Mouse (Mus musculus): Measurements from ENCODE around the gene Elf2. TPM values are rescaled to one million over a fixed set of nuclear protein-coding genes. Genes with fewer than 3 reads are reported as not detected.
A peak's percentile ranks its signal among the peaks of the same experiment; 100 is the strongest.

The Elf2 gene
- polyA plus RNA-seq, 1 experiment from 2014 or later = 37.9 TPM

- H3K4me1 ChIP-seq (replicated peaks; ENCODE audit: control insufficient read depth, insufficient read depth, low read length) = peaks cover 35% of the 10 kb centered on the region
- H3K36me3 ChIP-seq (ENCODE audit: control insufficient read depth, insufficient read depth, low read length) = peaks cover 3% of the 10 kb centered on the region; the same call in 1 of the 2 replicates
- WGBS = 46% methylated on average over 3 of the region's 3 CpGs
- peak overlapping the region; percentile 94 for H3K4me2 ChIP-seq
- H3K4me3 ChIP-seq (ENCODE audit: low read depth, low read length) = peak overlapping the region; percentile 98
- no peaks in the 10 kb centered on the region for H3K9me3 ChIP-seq (ENCODE audit: control insufficient read depth, low read length)
- DNase-seq (ENCODE audit: low spot score) (no peak), ATAC-seq (replicated peaks; ENCODE audit: low FRiP score) (no peak)
- peak overlapping the region; percentile 2; the same call in 1 of the 2 replicates for H3K27ac ChIP-seq (ENCODE audit: low read depth, low read length)
- H3K9ac ChIP-seq (ENCODE audit: low read depth, low read length) = peak overlapping the region; percentile 99
- no peaks in the 10 kb centered on the region for H3K27me3 ChIP-seq (replicated peaks; ENCODE audit: control insufficient read depth, insufficient read depth, low read length)
These were observed 113.9 kb downstream of the Elf2 start for GRCm38 (mm10) chr3:51226601-51227000.

DNA sequence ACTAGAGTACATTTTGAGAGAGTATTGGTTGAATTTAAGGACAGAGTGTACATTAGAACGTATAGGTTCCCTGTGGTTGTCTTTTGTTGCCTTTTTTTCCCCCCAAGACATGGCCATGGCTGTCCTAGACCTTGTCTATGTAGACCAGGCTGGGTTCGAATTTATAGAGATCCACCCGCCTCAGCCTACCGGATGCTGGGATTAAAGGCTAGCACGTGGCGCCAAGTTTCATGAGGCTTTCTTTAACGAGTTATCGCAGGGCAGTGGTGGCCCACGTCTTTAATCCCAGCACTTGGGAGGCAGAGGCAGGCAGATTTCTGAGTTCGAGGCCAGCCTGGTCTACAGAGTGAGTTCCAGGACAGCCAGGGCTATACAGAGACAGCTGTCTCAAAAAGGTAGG, 114.5 kb downstream of the Elf2 start:
- peak overlapping the region; percentile 2; the same call in 1 of the 2 replicates for H3K27ac ChIP-seq (ENCODE audit: low read depth, low read length)

DNA sequence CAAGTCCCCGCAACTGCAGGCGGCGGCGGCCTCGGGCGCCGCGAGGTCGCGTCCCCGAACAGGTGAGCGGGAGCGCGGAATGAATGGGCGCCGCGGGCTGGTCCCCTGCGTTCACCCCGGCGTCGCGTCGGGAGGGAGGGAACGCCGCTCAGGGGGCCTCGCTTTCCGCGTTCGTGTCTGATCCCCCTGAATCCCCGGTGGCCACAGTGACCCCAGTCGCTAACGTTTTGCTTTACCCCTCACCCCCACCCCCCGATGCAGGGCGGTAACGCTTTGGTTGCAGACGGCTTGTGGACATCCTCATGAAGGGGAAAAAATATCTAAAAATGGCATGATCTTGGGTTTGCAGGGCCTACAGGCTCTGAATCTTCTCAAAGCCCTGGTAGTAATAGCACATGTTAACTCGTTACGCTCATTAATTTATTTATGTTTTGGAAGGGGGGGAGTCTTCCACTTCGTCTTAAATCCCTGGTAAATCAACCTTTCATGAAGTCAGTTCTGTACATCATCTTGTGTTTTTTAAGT, 115.2 kb downstream of the Elf2 start:
- Histone ChIP-seq H3K27ac (ENCODE audit: low read depth, low read length) (peak overlapping the region; percentile 92), H3K4me2 (peak overlapping the region; percentile 94), H3K36me3 (ENCODE audit: control insufficient read depth, insufficient read depth, low read length) (peaks cover 3% of the 10 kb centered on the region; the same call in 1 of the 2 replicates), H3K4me1 (replicated peaks; ENCODE audit: control insufficient read depth, insufficient read depth, low read length) (peaks cover 26% of the 10 kb centered on the region), H3K9me3 (ENCODE audit: control insufficient read depth, low read length) (no peaks in the 10 kb centered on the region), H3K27me3 (replicated peaks; ENCODE audit: control insufficient read depth, insufficient read depth, low read length) (no peaks in the 10 kb centered on the region), H3K9ac (ENCODE audit: low read depth, low read length) (peak overlapping the region; percentile 99), H3K4me3 (ENCODE audit: low read depth, low read length) (peak overlapping the region; percentile 98)
- DNase-seq (ENCODE audit: low spot score) = peak; percentile 68
- ATAC-seq (replicated peaks; ENCODE audit: low FRiP score) = 0 out of 2 replicates have a peak, but pooled peaks have one; percentile 1
- 1% methylated on average over 33 of the region's 39 CpGs for WGBS

More for the DNA sequence above, 114.5 kb downstream of the Elf2 start:
- peak overlapping the region; percentile 94 for H3K4me2 ChIP-seq
- DNase-seq (ENCODE audit: low spot score) = no peak
- 79% methylated on average over 10 of the region's 10 CpGs for WGBS
- H3K27me3 ChIP-seq (replicated peaks; ENCODE audit: control insufficient read depth, insufficient read depth, low read length) = no peaks in the 10 kb centered on the region
- peak overlapping the region; percentile 98 for H3K4me3 ChIP-seq (ENCODE audit: low read depth, low read length)
- H3K9ac ChIP-seq (ENCODE audit: low read depth, low read length) = peak overlapping the region; percentile 99
- ATAC-seq (replicated peaks; ENCODE audit: low FRiP score) = no peak
- H3K4me1 ChIP-seq (replicated peaks; ENCODE audit: control insufficient read depth, insufficient read depth, low read length) = peaks cover 29% of the 10 kb centered on the region
- H3K36me3 ChIP-seq (ENCODE audit: control insufficient read depth, insufficient read depth, low read length) = peaks cover 3% of the 10 kb centered on the region; the same call in 1 of the 2 replicates
- no peaks in the 10 kb centered on the region for H3K9me3 ChIP-seq (ENCODE audit: control insufficient read depth, low read length)

DNA sequence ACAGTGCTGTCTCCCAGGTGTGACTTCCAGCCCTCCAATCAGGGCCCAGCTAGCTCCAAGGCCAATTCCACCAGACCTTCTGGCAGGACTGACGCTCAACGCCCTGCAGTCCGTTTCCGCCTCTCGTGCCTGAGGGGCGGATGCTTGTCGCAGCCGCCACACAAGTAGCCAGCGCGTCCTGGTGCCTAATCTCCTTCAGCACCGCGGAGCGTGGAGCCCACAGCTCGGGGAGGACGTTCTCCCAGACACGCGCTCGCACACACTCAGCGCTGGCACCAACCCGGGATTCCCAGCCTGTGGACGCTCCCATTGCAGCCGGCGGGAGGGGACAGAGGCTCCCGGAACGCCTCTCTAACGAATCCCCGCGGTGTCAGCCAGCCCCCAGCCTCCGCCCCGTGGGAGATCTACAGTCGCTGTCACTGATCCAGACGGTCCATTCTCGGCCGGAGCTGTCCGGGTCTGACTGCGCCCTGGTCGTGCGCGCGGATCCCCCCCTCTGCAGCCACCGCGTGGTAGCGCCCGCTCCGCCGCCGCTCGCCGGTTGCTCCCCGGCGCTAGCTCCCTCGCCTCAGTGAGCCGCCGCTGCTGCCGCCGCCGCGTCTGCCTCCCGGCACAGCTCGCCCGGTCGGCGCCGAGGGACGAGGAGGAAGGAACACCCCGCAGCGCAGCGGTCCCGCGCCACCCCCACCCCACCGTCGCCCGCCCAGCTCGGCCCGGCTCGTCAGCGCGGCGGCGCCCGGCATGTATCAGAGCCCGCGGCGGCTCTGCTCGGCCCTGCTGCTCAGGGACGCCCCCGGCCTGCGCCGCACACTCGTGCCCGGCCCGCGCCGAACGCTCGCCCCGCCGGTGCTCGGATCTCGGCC, 115.9 kb downstream of the Elf2 start, which contains the start of gene Noct:
Gene Noct (plus strand): TSS at position 85 of the 863 bp plus-strand sequence.
- ATAC-seq (replicated peaks; ENCODE audit: low FRiP score) = peak; percentile 89
- under 1% methylated on average over 95 of the region's 100 CpGs for WGBS

GRCm38 (mm10) chr3:51223556-51223955, 116.9 kb downstream of the Elf2 start:
- ATAC-seq (replicated peaks; ENCODE audit: low FRiP score) (no peak), DNase-seq (ENCODE audit: low spot score) (no peak)
- 29% methylated on average over 5 of the region's 5 CpGs for WGBS
- peak overlapping the region; percentile 94 for H3K4me2 ChIP-seq
- no peaks in the 10 kb centered on the region for H3K9me3 ChIP-seq (ENCODE audit: control insufficient read depth, low read length)
- H3K9ac ChIP-seq (ENCODE audit: low read depth, low read length) = peak overlapping the region; percentile 99; the same call in 1 of the 2 replicates
- peak overlapping the region; percentile 29; the same call in 1 of the 2 replicates for H3K27ac ChIP-seq (ENCODE audit: low read depth, low read length)
- H3K4me3 ChIP-seq (ENCODE audit: low read depth, low read length) = peak overlapping the region; percentile 98
- H3K27me3 ChIP-seq (replicated peaks; ENCODE audit: control insufficient read depth, insufficient read depth, low read length) = no peaks in the 10 kb centered on the region
- peaks cover 20% of the 10 kb centered on the region for H3K4me1 ChIP-seq (replicated peaks; ENCODE audit: control insufficient read depth, insufficient read depth, low read length)
- peaks cover 1% of the 10 kb centered on the region; the same call in 1 of the 2 replicates for H3K36me3 ChIP-seq (ENCODE audit: control insufficient read depth, insufficient read depth, low read length)

More for the DNA sequence above, 115.9 kb downstream of the Elf2 start, which contains the start of gene Noct:
- Histone ChIP-seq H3K9ac (ENCODE audit: low read depth, low read length) (peak within 1 kb of the TSS; percentile 99), H3K4me1 (replicated peaks; ENCODE audit: control insufficient read depth, insufficient read depth, low read length) (peaks cover 26% of the 10 kb centered on the region), H3K4me3 (ENCODE audit: low read depth, low read length) (peak within 1 kb of the TSS; percentile 98), H3K36me3 (ENCODE audit: control insufficient read depth, insufficient read depth, low read length) (peaks cover 3% of the 10 kb centered on the region; the same call in 1 of the 2 replicates), H3K4me2 (peak within 1 kb of the TSS; percentile 94), H3K27me3 (replicated peaks; ENCODE audit: control insufficient read depth, insufficient read depth, low read length) (no peaks in the 10 kb centered on the region), H3K27ac (ENCODE audit: low read depth, low read length) (peak within 1 kb of the TSS; percentile 92), H3K9me3 (ENCODE audit: control insufficient read depth, low read length) (no peaks in the 10 kb centered on the region)
- peak; percentile 91 for DNase-seq (ENCODE audit: low spot score)

DNA sequence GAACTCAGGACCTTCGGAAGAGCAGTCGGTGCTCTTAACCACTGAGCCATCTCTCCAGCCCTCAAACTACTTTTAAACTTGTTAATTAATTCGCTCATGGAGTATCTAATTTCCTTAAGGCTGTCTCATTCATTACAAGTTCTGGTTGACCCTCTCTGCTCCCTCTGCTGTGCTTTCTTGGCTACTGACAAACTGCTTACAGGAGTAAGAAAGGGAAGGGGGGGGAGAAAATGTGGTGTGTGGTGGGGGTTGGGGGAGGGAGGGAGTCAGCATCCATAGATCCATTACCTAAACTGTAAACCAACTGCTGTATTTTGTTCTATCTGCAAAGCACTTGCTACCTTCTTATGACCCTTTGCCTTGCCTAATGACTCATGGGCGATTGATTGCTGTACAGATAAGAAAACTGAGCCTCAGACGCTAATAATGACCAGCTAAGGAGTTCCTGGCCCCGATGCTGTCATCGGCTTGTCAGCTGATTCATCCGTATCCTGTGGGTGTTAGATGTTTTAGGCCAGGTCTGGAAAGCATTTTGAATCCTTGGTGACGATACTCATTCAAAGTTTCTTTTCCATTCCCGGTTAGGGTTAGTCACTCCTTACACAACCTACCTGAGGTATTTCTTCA, 117.5 kb downstream of the Elf2 start:
- no peaks in the 10 kb centered on the region for H3K9me3 ChIP-seq (ENCODE audit: control insufficient read depth, low read length)
- H3K27me3 ChIP-seq (replicated peaks; ENCODE audit: control insufficient read depth, insufficient read depth, low read length) = no peaks in the 10 kb centered on the region
- no peak overlapping the region for H3K4me3 ChIP-seq (ENCODE audit: low read depth, low read length)
- DNase-seq (ENCODE audit: low spot score) = no peak
- H3K36me3 ChIP-seq (ENCODE audit: control insufficient read depth, insufficient read depth, low read length) = no peaks in the 10 kb centered on the region
- WGBS = 43% methylated on average over 10 of the region's 10 CpGs
- ATAC-seq (replicated peaks; ENCODE audit: low FRiP score) = no peak
- peak overlapping the region; percentile 94; the same call in 1 of the 2 replicates for H3K4me2 ChIP-seq
- no peak overlapping the region for H3K9ac ChIP-seq (ENCODE audit: low read depth, low read length)
- H3K4me1 ChIP-seq (replicated peaks; ENCODE audit: control insufficient read depth, insufficient read depth, low read length) = peaks cover 18% of the 10 kb centered on the region
- H3K27ac ChIP-seq (ENCODE audit: low read depth, low read length) = no peak overlapping the region

DNA sequence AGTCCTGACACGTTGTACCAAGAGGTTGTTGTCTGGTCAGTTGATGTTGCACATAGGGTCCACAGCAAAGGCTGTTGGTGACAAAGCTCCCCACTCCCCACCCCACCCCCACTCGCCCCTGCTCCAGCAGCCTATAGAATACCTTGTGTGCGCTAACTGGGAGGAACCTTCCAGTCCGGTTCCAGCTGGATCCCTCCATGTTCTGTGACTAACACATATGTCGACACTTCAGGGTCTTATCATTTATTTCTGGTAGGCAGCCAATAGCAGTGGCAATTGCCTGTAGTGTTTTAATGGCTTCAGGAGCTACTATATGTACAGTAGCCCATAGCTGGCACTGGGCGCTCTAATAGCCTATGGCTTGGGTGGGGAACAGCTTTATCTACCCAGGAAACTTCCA, 118.2 kb downstream of the Elf2 start:
- DNase-seq (ENCODE audit: low spot score) (no peak), ATAC-seq (replicated peaks; ENCODE audit: low FRiP score) (no peak)
- Histone ChIP-seq H3K4me1 (replicated peaks; ENCODE audit: control insufficient read depth, insufficient read depth, low read length) (peaks cover 13% of the 10 kb centered on the region), H3K4me2 (no peak overlapping the region), H3K9me3 (ENCODE audit: control insufficient read depth, low read length) (no peaks in the 10 kb centered on the region), H3K27me3 (replicated peaks; ENCODE audit: control insufficient read depth, insufficient read depth, low read length) (no peaks in the 10 kb centered on the region), H3K36me3 (ENCODE audit: control insufficient read depth, insufficient read depth, low read length) (no peaks in the 10 kb centered on the region), H3K27ac (ENCODE audit: low read depth, low read length) (no peak overlapping the region), H3K4me3 (ENCODE audit: low read depth, low read length) (no peak overlapping the region), H3K9ac (ENCODE audit: low read depth, low read length) (no peak overlapping the region)
- WGBS = 82% methylated on average over 6 of the region's 6 CpGs

GRCm38 (mm10) chr3:51221847-51222246, 118.6 kb downstream of the Elf2 start:
- 79% methylated on average over 8 of the region's 8 CpGs for WGBS
- Histone ChIP-seq H3K27me3 (replicated peaks; ENCODE audit: control insufficient read depth, insufficient read depth, low read length) (no peaks in the 10 kb centered on the region), H3K9me3 (ENCODE audit: control insufficient read depth, low read length) (no peaks in the 10 kb centered on the region), H3K4me1 (replicated peaks; ENCODE audit: control insufficient read depth, insufficient read depth, low read length) (peaks cover 11% of the 10 kb centered on the region), H3K36me3 (ENCODE audit: control insufficient read depth, insufficient read depth, low read length) (no peaks in the 10 kb centered on the region), H3K4me2 (no peak overlapping the region), H3K9ac (ENCODE audit: low read depth, low read length) (no peak overlapping the region), H3K27ac (ENCODE audit: low read depth, low read length) (no peak overlapping the region), H3K4me3 (ENCODE audit: low read depth, low read length) (no peak overlapping the region)
- DNase-seq (ENCODE audit: low spot score) = no peak
- ATAC-seq (replicated peaks; ENCODE audit: low FRiP score) = no peak
